Mouse (Mus musculus): Measurements from ENCODE around the gene Nr4a3.

Gene Nr4a3

GRCm38 (mm10) chr4:48107086-48107485 lies 62.1 kb downstream of the Nr4a3 start:
- DNase-seq (ENCODE audit: extremely low read depth, low read depth, low spot score) = no peak

GRCm38 (mm10) chr4:48108591-48108990 lies 63.6 kb downstream of the Nr4a3 start:
- DNase-seq (ENCODE audit: extremely low read depth, low read depth, low spot score) = no peak

GRCm38 (mm10) chr4:48110331-48110730 lies 65.4 kb downstream of the Nr4a3 start:
- no peak for DNase-seq (ENCODE audit: extremely low read depth, low read depth, low spot score)

GRCm38 (mm10) chr4:48116191-48116590 lies 71.2 kb downstream of the Nr4a3 start:
- DNase-seq (ENCODE audit: extremely low read depth, low read depth, low spot score) = no peak

GRCm38 (mm10) chr4:48124416-48124772 lies 79.4 kb downstream of the Nr4a3 start:
- DNase-seq (ENCODE audit: extremely low read depth, low read depth, low spot score) = no peak

- DNase-seq (ENCODE audit: extremely low read depth, low read depth, low spot score) = no peak
Observed at GRCm38 (mm10) chr4:48124773-48125469, 80.0 kb downstream of the Nr4a3 start, which contains the start of gene Stx17. Gene Stx17 (plus strand): TSS chr4:48124915.

GRCm38 (mm10) chr4:48130314-48130713 lies 85.4 kb downstream of the Nr4a3 start:
- no peak for DNase-seq (ENCODE audit: extremely low read depth, low read depth, low spot score)

- no peak for DNase-seq (ENCODE audit: extremely low read depth, low read depth, low spot score)
Observed at GRCm38 (mm10) chr4:48131606-48132005, 86.7 kb downstream of the Nr4a3 start.

- no peak for DNase-seq (ENCODE audit: extremely low read depth, low read depth, low spot score)
Observed at GRCm38 (mm10) chr4:48132721-48133120, 87.8 kb downstream of the Nr4a3 start.

Measured in fat pad, adult 2 months (tissue).